35 mouse cellular contexts compared by ENCODE assay signal in the genomic region with DNA sequence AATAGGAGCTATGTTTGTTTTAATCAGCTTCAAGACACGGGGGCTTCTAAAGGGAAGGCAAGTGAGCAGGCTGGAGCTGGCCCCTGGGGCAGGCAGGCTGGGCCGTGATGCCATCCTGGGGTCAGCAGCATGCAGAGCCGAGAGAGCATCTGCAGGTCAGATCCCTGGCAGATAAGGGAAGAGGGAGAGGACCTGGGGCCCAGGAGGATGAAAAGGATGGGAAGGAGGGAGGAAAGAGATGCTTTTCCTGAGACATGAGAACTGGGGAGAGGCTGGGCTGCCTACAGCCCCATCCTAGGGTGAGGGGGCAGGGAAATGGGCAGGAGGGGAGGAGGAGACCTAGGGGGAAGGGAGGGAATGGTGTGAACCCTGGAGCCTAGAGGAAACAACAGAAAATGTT. TPM values are rescaled to one million over a fixed set of nuclear protein-coding genes. Genes with fewer than 3 reads are reported as not detected.
DNase-seq lines count a peak whose midpoint lies in the region; ATAC-seq lines count a peak whose summit lies in the region.
"Had no signal": no experiment of that assay in that cellular context is flagged by ENCODE, and none has a peak within 500 bp of the region (broad histone marks: within the 10 kb centered on the region; RNA-seq: fewer than 3 reads in every experiment).

No protein-coding gene starts in this region.

- H3K4me1 ChIP-seq in heart, embryonic 12.5 days (replicated peaks) = peaks cover 76% of the 10 kb centered on the region
- H3K4me1 ChIP-seq in kidney, embryonic 16.5 days (ENCODE audit: insufficient read depth, low read length) = peaks cover 2% of the 10 kb centered on the region; the same call in 1 of the 2 replicates
- H3K4me1 ChIP-seq: midbrain, embryonic 15.5 days had no signal

- peaks cover 17% of the 10 kb centered on the region; the same call in 1 of the 2 replicates for H3K27me3 ChIP-seq in heart, embryonic 12.5 days (replicated peaks)
- H3K27me3 ChIP-seq in kidney, embryonic 16.5 days (ENCODE audit: insufficient read depth, low read length) = peaks cover 31% of the 10 kb centered on the region
- H3K27me3 ChIP-seq: CH12.LX; midbrain, embryonic 15.5 days had no signal

- no peak for ATAC-seq in heart, embryonic 12.5 days (ENCODE audit: insufficient number of reproducible peaks, low FRiP score)
- no peak for ATAC-seq in kidney, embryonic 16.5 days (ENCODE audit: low FRiP score, low TSS enrichment)
- ATAC-seq: forebrain, embryonic 14.5 days; hindbrain, embryonic 16.5 days; midbrain, embryonic 15.5 days had no signal

- peak; percentile 27 for DNase-seq in embryo, embryonic 10 days (ENCODE audit: low spot score)
- no peak for DNase-seq in embryo, embryonic 11 days
- DNase-seq in heart, adult 11 months = no peak
- DNase-seq in kidney, postnatal 36 days = no peak
- DNase-seq in spleen, postnatal 10 days (ENCODE audit: low spot score in 2 of 2) = no peak
- DNase-seq: adrenal gland, adult 8-10 months; cerebellum, adult 2 months; cerebellum, postnatal 14 days; gastrocnemius, postnatal 36 days; heart, adult 2 months; kidney, adult 18-20 months; kidney, postnatal 4 days; liver; lung, adult 2 months; lung, postnatal 10 days; retina, postnatal 1 day; right cerebral cortex, postnatal 14 days; thymus, postnatal 14 days had no signal

- WGBS in heart, embryonic 12.5 days = 14% methylated on average over 3 of the region's 3 CpGs
- 17% methylated on average over 3 of the region's 3 CpGs for WGBS in kidney, embryonic 16.5 days

- H3K9me3 ChIP-seq in heart, embryonic 12.5 days (replicated peaks) = no peaks in the 10 kb centered on the region
- H3K9me3 ChIP-seq in kidney, embryonic 16.5 days (ENCODE audit: low read length) = no peaks in the 10 kb centered on the region
- H3K9me3 ChIP-seq: kidney, embryonic 15.5 days; midbrain, embryonic 15.5 days; neural tube, embryonic 15.5 days had no signal

- H3K9ac ChIP-seq in heart, embryonic 12.5 days = no peak overlapping the region; the same call in 1 of the 2 replicates
- H3K9ac ChIP-seq in kidney, embryonic 16.5 days (replicated peaks; ENCODE audit: low read length) = 0 out of 2 replicates have a peak overlapping the region, but pooled peaks have one; percentile 12
- H3K9ac ChIP-seq: kidney, embryonic 15.5 days; liver, embryonic 14.5 days; midbrain, embryonic 15.5 days; neural tube, embryonic 15.5 days had no signal

- no peak overlapping the region for H3K4me2 ChIP-seq in heart, embryonic 12.5 days
- no peak overlapping the region for H3K4me2 ChIP-seq in kidney, embryonic 16.5 days (replicated peaks; ENCODE audit: low read depth, low read length)
- H3K4me2 ChIP-seq: kidney, embryonic 15.5 days; midbrain, embryonic 15.5 days; neural tube, embryonic 15.5 days had no signal

- no peak overlapping the region for H3K4me3 ChIP-seq in heart, embryonic 12.5 days
- H3K4me3 ChIP-seq in kidney, embryonic 16.5 days (ENCODE audit: low read length) = no peak overlapping the region
- H3K4me3 ChIP-seq: heart, adult 2 months; kidney, embryonic 15.5 days; midbrain, embryonic 15.5 days; neural tube, embryonic 15.5 days had no signal

- no peaks in the 10 kb centered on the region for H3K36me3 ChIP-seq in heart, embryonic 12.5 days
- no peaks in the 10 kb centered on the region for H3K36me3 ChIP-seq in kidney, embryonic 16.5 days (ENCODE audit: insufficient read depth, low read length)
- H3K36me3 ChIP-seq: kidney, embryonic 15.5 days; midbrain, embryonic 15.5 days; neural tube, embryonic 15.5 days had no signal

- peak overlapping the region; percentile 79 for H3K27ac ChIP-seq in heart, embryonic 12.5 days (ENCODE audit: poor library complexity, severe bottlenecking)
- H3K27ac ChIP-seq in kidney, embryonic 16.5 days (ENCODE audit: low read length) = no peak overlapping the region
- H3K27ac ChIP-seq: heart, adult 2 months; kidney, embryonic 15.5 days; liver, embryonic 14.5 days; macrophage; midbrain, embryonic 15.5 days; neural tube, embryonic 15.5 days had no signal

RNA-seq across cellular contexts. Expression of a gene that starts 10.5 kb away (rescaled TPM):
- not detected in 2 replicates for polyA plus RNA-seq in heart, embryonic 12.5 days (2016; fragmentation: Nextera tagmentation; extraction: Ambion mirVana)
- not detected in 2 replicates for polyA plus RNA-seq in kidney, embryonic 16.5 days (2015; fragmentation: Nextera tagmentation; extraction: Ambion mirVana)
- polyA plus RNA-seq: C2C12; cerebellum, adult 2 months; cortical plate, adult 2 months; forebrain, embryonic 14.5 days; heart, adult 2 months; hindbrain, embryonic 11.5 days; hindbrain, embryonic 16.5 days; intestine, embryonic 14.5 days; kidney, embryonic 15.5 days; liver, embryonic 14.5 days; lung, adult 2 months; macrophage; midbrain, embryonic 15.5 days; neural tube, embryonic 15.5 days; small intestine, adult 2 months; stomach, embryonic 16.5 days; urinary bladder, adult 2 months had no signal

RNA-seq across cellular contexts. Expression of a gene that starts 29.5 kb away (rescaled TPM):
- polyA plus RNA-seq in heart, embryonic 12.5 days (2016; fragmentation: Nextera tagmentation; extraction: Ambion mirVana) = 0.49 and 1.4 TPM in 2 replicates
- 0.09 TPM in 1 of 2 replicates, not detected in the other for polyA plus RNA-seq in kidney, embryonic 16.5 days (2015; fragmentation: Nextera tagmentation; extraction: Ambion mirVana)
- polyA plus RNA-seq: C2C12; heart, adult 2 months; intestine, embryonic 14.5 days; liver, embryonic 14.5 days; lung, adult 2 months; macrophage; neural tube, embryonic 15.5 days; small intestine, adult 2 months; urinary bladder, adult 2 months had no signal

RNA-seq across cellular contexts. Expression of a gene that starts 47.5 kb away (rescaled TPM):
- 3.9 and 4.6 TPM in 2 replicates for polyA plus RNA-seq in heart, embryonic 12.5 days (2016; fragmentation: Nextera tagmentation; extraction: Ambion mirVana)
- 2.8 and 3.8 TPM in 2 replicates for polyA plus RNA-seq in kidney, embryonic 16.5 days (2015; fragmentation: Nextera tagmentation; extraction: Ambion mirVana)
